Mouse (Mus musculus): Measurements from ENCODE around the gene Cldn12.

Cldn12 gene

GRCm38 (mm10) chr5:5494269-5495005 lies 20.3 kb downstream of the Cldn12 start:
- DNase-seq, result no peak

DNA sequence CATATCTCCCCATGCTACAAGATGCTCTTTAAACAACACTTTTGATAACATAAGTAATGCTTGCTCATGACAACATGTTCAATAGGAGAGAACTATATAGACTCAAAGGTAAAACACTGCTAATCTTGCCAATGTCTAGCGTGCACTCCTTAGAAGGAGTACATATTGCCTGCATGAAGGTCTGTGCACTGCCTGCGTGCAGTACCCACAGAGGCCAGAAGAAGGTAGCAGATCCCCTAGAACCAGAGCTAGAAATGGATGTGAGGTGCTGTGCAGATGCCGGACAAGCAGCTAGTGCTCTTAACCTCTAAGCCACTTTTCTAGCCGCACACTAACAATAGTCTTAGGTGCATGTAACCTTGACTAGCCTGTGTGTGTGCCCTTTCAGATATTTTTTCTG lies 22.6 kb downstream of the Cldn12 start:
- DNase-seq, result no peak

- DNase-seq, result no peak
Measured at GRCm38 (mm10) chr5:5486071-5486470, 28.7 kb downstream of the Cldn12 start.

DNA sequence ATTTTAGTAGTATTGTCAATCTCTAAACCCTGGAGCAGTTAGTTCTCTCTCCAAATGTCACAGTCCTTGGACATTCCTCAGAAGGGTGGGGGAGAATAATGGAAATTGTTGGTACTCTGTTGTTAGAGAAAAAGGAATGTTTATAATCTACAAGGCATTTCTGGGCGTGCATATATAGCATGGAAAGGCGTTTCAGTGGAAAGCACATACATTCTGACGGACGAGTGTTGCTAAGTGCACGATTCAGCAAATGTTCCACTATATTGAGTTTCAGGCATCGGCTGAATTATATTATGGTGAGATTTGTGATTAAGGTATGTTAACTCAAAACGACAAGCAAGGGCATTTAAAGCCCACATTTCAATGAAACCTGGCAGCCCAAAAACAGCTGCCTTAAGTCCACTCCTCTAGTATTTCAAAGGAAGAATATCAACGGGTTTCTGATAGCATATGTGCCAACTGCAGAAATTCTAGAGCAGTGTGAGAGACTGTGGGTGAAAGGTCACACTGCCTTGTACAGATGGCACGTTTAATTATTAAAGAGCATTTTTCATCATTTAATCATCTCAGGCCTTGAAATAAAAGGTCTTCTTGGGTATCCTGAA lies 31.4 kb downstream of the Cldn12 start:
- no peak for DNase-seq

DNA sequence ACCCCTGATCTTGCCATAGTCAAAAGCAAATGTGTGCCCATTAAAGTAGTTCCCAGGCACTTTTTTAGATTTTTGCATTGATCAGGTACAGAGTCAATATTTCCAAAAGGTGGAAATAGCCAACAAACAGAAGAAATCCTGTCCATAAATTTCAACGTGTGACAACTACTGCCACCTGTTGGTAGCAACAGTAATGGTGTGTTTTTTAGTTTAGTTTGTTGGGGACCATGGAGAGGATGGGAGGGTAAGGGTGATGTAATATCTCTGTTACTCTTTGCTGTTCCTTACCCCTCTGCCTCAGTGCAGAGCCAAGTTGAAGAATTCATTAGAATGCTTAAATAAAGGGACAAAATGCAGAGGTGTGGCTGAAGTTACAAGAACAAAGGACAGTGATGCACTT lies 33.1 kb downstream of the Cldn12 start:
- no peak for DNase-seq

- DNase-seq, result no peak
Measured at GRCm38 (mm10) chr5:5479043-5479442, 35.7 kb downstream of the Cldn12 start, which contains the start of gene 1700015F17Rik. Gene 1700015F17Rik (minus strand): TSS chr5:5479143.

DNA sequence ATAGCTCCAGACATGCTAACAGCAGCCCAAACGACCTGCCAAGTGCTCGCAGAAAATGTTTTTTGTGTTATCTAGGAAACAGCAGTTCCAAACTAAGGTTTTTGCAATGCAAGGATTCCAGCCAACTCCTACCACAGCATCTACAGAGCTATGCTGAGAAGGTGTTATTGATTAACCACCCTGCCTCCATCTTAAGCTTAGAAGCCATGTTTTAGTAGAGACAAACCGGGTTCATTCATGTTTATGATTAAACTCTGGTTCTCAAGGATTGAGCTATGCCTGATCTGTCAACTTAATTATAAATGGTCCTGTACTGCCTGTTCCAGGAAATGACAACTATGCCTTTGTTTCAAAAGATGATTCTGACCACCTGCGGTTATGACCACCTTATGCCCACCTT lies 38.6 kb downstream of the Cldn12 start:
- no peak for DNase-seq

DNA sequence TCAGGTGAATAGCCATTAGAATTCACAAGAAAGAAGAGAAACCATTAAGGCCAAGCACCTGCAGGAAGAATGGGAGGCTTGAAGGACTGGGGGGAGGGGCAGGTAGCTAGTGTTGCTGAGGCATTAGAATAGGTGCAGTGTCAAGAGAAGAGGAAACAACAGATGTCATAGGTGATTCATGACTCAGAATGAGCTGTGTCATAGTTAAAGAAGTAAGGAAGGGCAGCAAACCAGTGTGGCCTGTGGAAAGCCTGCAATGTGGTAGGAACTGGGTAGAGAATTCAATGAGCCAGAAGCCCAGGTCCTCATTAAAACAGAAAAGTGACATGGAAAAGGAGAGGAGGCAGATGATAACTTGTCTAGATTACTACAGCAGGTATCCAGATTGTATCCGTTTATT lies 49.5 kb downstream of the Cldn12 start:
- DNase-seq, result no peak

Measured in thymus, postnatal 36 days (tissue).